Mouse (Mus musculus): ENCODE results near the gene Me1.

Me1 gene

GRCm38 (mm10) chr9:86592676-86593668 is 102.8 kb downstream of the Me1 start:
- DNase-seq = peak in 1 of 2 experiments; percentile 17

GRCm38 (mm10) chr9:86587019-86587795 is 108.5 kb downstream of the Me1 start:
- DNase-seq = no peak

- peak; percentile 77 to 80 for DNase-seq
Observed at GRCm38 (mm10) chr9:86583740-86584139, 112.0 kb downstream of the Me1 start.

GRCm38 (mm10) chr9:86579657-86580056 is 116.1 kb downstream of the Me1 start:
- DNase-seq = no peak

- no peak for DNase-seq
Observed at GRCm38 (mm10) chr9:86575178-86575577, 120.6 kb downstream of the Me1 start.

- DNase-seq = no peak
Observed at GRCm38 (mm10) chr9:86573616-86574303, 122.0 kb downstream of the Me1 start.

GRCm38 (mm10) chr9:86572636-86573291 is 123.0 kb downstream of the Me1 start:
- peak; percentile 78 to 86 for DNase-seq

GRCm38 (mm10) chr9:86572196-86572595 is 123.6 kb downstream of the Me1 start:
- no peak for DNase-seq

GRCm38 (mm10) chr9:86571540-86572135 is 124.1 kb downstream of the Me1 start, which contains the start of the genes Pgm3 and Rwdd2a:
Gene Pgm3, minus strand, starts transcription at chr9:86571842.
Gene Rwdd2a, plus strand, starts transcription at chr9:86571991.
- peak; percentile 98 to 99 for DNase-seq

- DNase-seq = no peak
Observed at GRCm38 (mm10) chr9:86570946-86571345, 124.8 kb downstream of the Me1 start.

GRCm38 (mm10) chr9:86570261-86570890 is 125.4 kb downstream of the Me1 start:
- no peak for DNase-seq

GRCm38 (mm10) chr9:86569314-86569910 is 126.3 kb downstream of the Me1 start:
- DNase-seq = no peak

- no peak for DNase-seq
Observed at GRCm38 (mm10) chr9:86560543-86560942, 135.2 kb downstream of the Me1 start.

- DNase-seq = peak; percentile 41 to 52
Observed at GRCm38 (mm10) chr9:86554641-86555040, 141.1 kb downstream of the Me1 start.

GRCm38 (mm10) chr9:86553886-86554285 is 141.9 kb downstream of the Me1 start:
- peak; percentile 17 to 22 for DNase-seq

- no peak for DNase-seq
Observed at GRCm38 (mm10) chr9:86550717-86551116, 145.0 kb downstream of the Me1 start.

- no peak for DNase-seq
Observed at GRCm38 (mm10) chr9:86549637-86550162, 146.1 kb downstream of the Me1 start.

GRCm38 (mm10) chr9:86544559-86544958 is 151.2 kb downstream of the Me1 start:
- DNase-seq = no peak

- DNase-seq = no peak
Observed at GRCm38 (mm10) chr9:86543451-86543850, 152.3 kb downstream of the Me1 start.

- DNase-seq = no peak
Observed at GRCm38 (mm10) chr9:86534071-86534470, 161.7 kb downstream of the Me1 start.
